Mouse (Mus musculus) liver, embryonic 16.5 days (tissue): ENCODE results near the gene Fam219a. TPM values are rescaled to one million over a fixed set of nuclear protein-coding genes. Genes with fewer than 3 reads are reported as not detected.
A peak's percentile ranks its signal among the peaks of the same experiment; 100 is the strongest.

ENCODE experiments used
- ATAC-seq: fragments of 200-750 bp; cut with Nextera tagmentation; 2 replicates; pipeline ENCODE4 v1.8.0; 2017; ENCODE audit warnings: low read depth, mild to moderate bottlenecking, moderate number of reproducible peaks, moderate library complexity
- H3K27ac ChIP-seq: fragments of 300-500 bp; sonication (generic); 2 replicates; pipeline ENCODE4 v1.5.1; 2014; ENCODE audit warnings: mild to moderate bottlenecking, low read length
- H3K27me3 ChIP-seq: fragments of 300-500 bp; sonication (generic); 2 replicates; pipeline ENCODE4 v1.6.1; 2014; ENCODE audit warnings: low read depth, low read length, mixed read lengths; ENCODE audit not compliant: control insufficient read depth, insufficient read depth
- H3K36me3 ChIP-seq: fragments of 300-500 bp; sonication (generic); 2 replicates; pipeline ENCODE4 v1.6.1; 2014; ENCODE audit warnings: mild to moderate bottlenecking; ENCODE audit not compliant: control insufficient read depth, insufficient read depth
- H3K4me1 ChIP-seq: fragments of 300-500 bp; sonication (generic); 2 replicates; pipeline ENCODE4 v1.6.1; 2014; ENCODE audit warnings: low read depth, low read length, mixed read lengths; ENCODE audit not compliant: control insufficient read depth
- H3K4me2 ChIP-seq: fragments of 300-500 bp; sonication (generic); 2 replicates; pipeline ENCODE4 v1.6.1; 2014; ENCODE audit warnings: low read depth, low read length, mixed read lengths
- H3K4me3 ChIP-seq: fragments of 300-500 bp; sonication (generic); 2 replicates; pipeline ENCODE4 v1.5.1; 2014; ENCODE audit warnings: low read depth, mild to moderate bottlenecking, low read length
- H3K9ac ChIP-seq: fragments of 300-500 bp; sonication (generic); 2 replicates; pipeline ENCODE4 v1.6.1; 2014; ENCODE audit warnings: low read depth, low read length
- H3K9me3 ChIP-seq: fragments of 300-500 bp; sonication (generic); replicated peaks from 2 replicates; pipeline ENCODE4 v1.6.1; 2016; ENCODE audit warnings: low read length; ENCODE audit not compliant: control insufficient read depth
- WGBS: fragments of 180-500 bp; shearing (Covaris S2); extraction: QIAGEN DNeasy Blood & Tissue Kit; methylation state at CpG from one replicate; pipeline ENCODE4 v1.1.7; 2014; ENCODE audit not compliant: insufficient replicate concordance; 5-methylcytosine and 5-hydroxymethylcytosine counted together
- polyA plus RNA-seq: library from polyadenylated mRNA; unstranded; fragments of >200 nt; fragmentation: Nextera tagmentation; extraction: Ambion mirVana; gene quantifications from 2 replicates; pipeline ENCODE4 v1.2.1, GENCODE M21; 2015

Fam219a gene
- polyA plus RNA-seq = 0.67 and 0.98 TPM in 2 replicates

GRCm38 (mm10) chr4:41569411-41569885 lies at the start of gene Fam219a, which contains the start of gene Dnaic1:
Gene Fam219a, minus strand, starts transcription at chr4:41569538.
Gene Dnaic1, plus strand, starts transcription at chr4:41569775.
- H3K27ac ChIP-seq = no peak within 1 kb of the TSS
- no peaks in the 10 kb centered on the region for H3K36me3 ChIP-seq
- peak; percentile 98 for ATAC-seq
- H3K4me2 ChIP-seq = peak within 1 kb of the TSS; percentile 78
- under 1% methylated on average over 36 of the region's 41 CpGs for WGBS
- H3K4me3 ChIP-seq = peak within 1 kb of the TSS; percentile 63
- H3K9me3 ChIP-seq = no peaks in the 10 kb centered on the region
- peak within 1 kb of the TSS; percentile 54 for H3K9ac ChIP-seq
- peaks cover 7% of the 10 kb centered on the region for H3K4me1 ChIP-seq
- H3K27me3 ChIP-seq = peaks cover 15% of the 10 kb centered on the region

GRCm38 (mm10) chr4:41615661-41616599 lies 46.6 kb upstream of the Fam219a start:
- Histone ChIP-seq H3K4me2 (no peak overlapping the region), H3K9me3 (no peaks in the 10 kb centered on the region), H3K9ac (no peak overlapping the region), H3K36me3 (no peaks in the 10 kb centered on the region), H3K4me3 (no peak overlapping the region), H3K27me3 (no peaks in the 10 kb centered on the region), H3K27ac (no peak overlapping the region), H3K4me1 (no peaks in the 10 kb centered on the region)
- ATAC-seq = no peak
- WGBS = 57% methylated on average over 9 of the region's 9 CpGs

- Histone ChIP-seq H3K27me3 (no peaks in the 10 kb centered on the region), H3K27ac (no peak overlapping the region), H3K9ac (no peak overlapping the region), H3K4me2 (no peak overlapping the region), H3K4me3 (no peak overlapping the region), H3K4me1 (no peaks in the 10 kb centered on the region), H3K36me3 (no peaks in the 10 kb centered on the region), H3K9me3 (no peaks in the 10 kb centered on the region)
- WGBS = 8% methylated on average over 7 of the region's 7 CpGs
- no peak for ATAC-seq
Measured at GRCm38 (mm10) chr4:41614156-41614555, 44.8 kb upstream of the Fam219a start.

- ATAC-seq = no peak
- Histone ChIP-seq H3K4me2 (no peak overlapping the region), H3K9me3 (no peaks in the 10 kb centered on the region), H3K27ac (no peak overlapping the region), H3K4me1 (no peaks in the 10 kb centered on the region), H3K4me3 (no peak overlapping the region), H3K9ac (no peak overlapping the region), H3K27me3 (no peaks in the 10 kb centered on the region), H3K36me3 (no peaks in the 10 kb centered on the region)
- WGBS = 48% methylated on average over 8 of the region's 8 CpGs
Measured at GRCm38 (mm10) chr4:41612166-41612565, 42.8 kb upstream of the Fam219a start.

GRCm38 (mm10) chr4:41610594-41610980 lies 41.2 kb upstream of the Fam219a start:
- Histone ChIP-seq H3K27ac (no peak overlapping the region), H3K4me2 (no peak overlapping the region), H3K4me3 (no peak overlapping the region), H3K9me3 (no peaks in the 10 kb centered on the region), H3K4me1 (no peaks in the 10 kb centered on the region), H3K36me3 (no peaks in the 10 kb centered on the region), H3K27me3 (no peaks in the 10 kb centered on the region), H3K9ac (no peak overlapping the region)
- 27% methylated on average over 6 of the region's 6 CpGs for WGBS
- ATAC-seq = no peak

- H3K36me3 ChIP-seq = no peaks in the 10 kb centered on the region
- H3K4me1 ChIP-seq = no peaks in the 10 kb centered on the region
- ATAC-seq = no peak
- no peak overlapping the region for H3K9ac ChIP-seq
- no peaks in the 10 kb centered on the region for H3K27me3 ChIP-seq
- no peaks in the 10 kb centered on the region for H3K9me3 ChIP-seq
- H3K4me2 ChIP-seq = no peak overlapping the region
- H3K27ac ChIP-seq = no peak overlapping the region
- no peak overlapping the region for H3K4me3 ChIP-seq
- 59% methylated on average over 10 of the region's 10 CpGs for WGBS
Measured at GRCm38 (mm10) chr4:41609681-41610593, 40.6 kb upstream of the Fam219a start.

- Histone ChIP-seq H3K36me3 (no peaks in the 10 kb centered on the region), H3K4me3 (no peak overlapping the region), H3K27ac (no peak overlapping the region), H3K4me1 (no peaks in the 10 kb centered on the region), H3K9me3 (no peaks in the 10 kb centered on the region), H3K9ac (no peak overlapping the region), H3K27me3 (no peaks in the 10 kb centered on the region), H3K4me2 (no peak overlapping the region)
- ATAC-seq = no peak
- WGBS = 28% methylated on average over 4 of the region's 4 CpGs
Measured at GRCm38 (mm10) chr4:41606784-41607183, 37.4 kb upstream of the Fam219a start.

GRCm38 (mm10) chr4:41604476-41605396 lies 35.4 kb upstream of the Fam219a start:
- Histone ChIP-seq H3K27ac (no peak overlapping the region), H3K4me1 (no peaks in the 10 kb centered on the region), H3K27me3 (no peaks in the 10 kb centered on the region), H3K36me3 (no peaks in the 10 kb centered on the region), H3K4me2 (no peak overlapping the region), H3K4me3 (no peak overlapping the region), H3K9ac (no peak overlapping the region), H3K9me3 (no peaks in the 10 kb centered on the region)
- WGBS = 38% methylated on average over 8 of the region's 8 CpGs
- ATAC-seq = no peak
